Mouse (Mus musculus): ENCODE results near the gene Ube2e3. TPM values are rescaled to one million over a fixed set of nuclear protein-coding genes. Genes with fewer than 3 reads are reported as not detected.

Gene Ube2e3
- polyA plus RNA-seq, 1 experiment from 2014 or later, result 313 TPM

GRCm38 (mm10) chr2:78868511-78868854 lies 559 bp downstream of the Ube2e3 start:
- H3K27ac ChIP-seq, result peak overlapping the region; percentile 98
- H3K4me1 ChIP-seq (replicated peaks), result peaks cover 25% of the 10 kb centered on the region
- H3K36me3 ChIP-seq, result no peaks in the 10 kb centered on the region
- peak overlapping the region; percentile 75 for H3K4me3 ChIP-seq
- no peaks in the 10 kb centered on the region for H3K9me3 ChIP-seq
- H3K9ac ChIP-seq, result peak overlapping the region; percentile 96
- peak; percentile 68 for ATAC-seq (ENCODE audit: low FRiP score)
- H3K4me2 ChIP-seq, result peak overlapping the region; percentile 61
- no peaks in the 10 kb centered on the region for H3K27me3 ChIP-seq
- 0% methylated on average over 29 of the region's 44 CpGs for WGBS

GRCm38 (mm10) chr2:78868951-78869720 lies 1.2 kb downstream of the Ube2e3 start:
- H3K4me3 ChIP-seq, result peak overlapping the region; percentile 75
- under 1% methylated on average over 42 of the region's 114 CpGs for WGBS
- peak overlapping the region; percentile 98 for H3K27ac ChIP-seq
- H3K4me1 ChIP-seq (replicated peaks), result peaks cover 30% of the 10 kb centered on the region
- peak overlapping the region; percentile 87 for H3K4me2 ChIP-seq
- no peaks in the 10 kb centered on the region for H3K36me3 ChIP-seq
- peak overlapping the region; percentile 96 for H3K9ac ChIP-seq
- peak; percentile 97 for ATAC-seq (ENCODE audit: low FRiP score)
- no peaks in the 10 kb centered on the region for H3K27me3 ChIP-seq
- H3K9me3 ChIP-seq, result no peaks in the 10 kb centered on the region

GRCm38 (mm10) chr2:78869721-78870442 lies 2.0 kb downstream of the Ube2e3 start:
- no peaks in the 10 kb centered on the region for H3K27me3 ChIP-seq
- peak overlapping the region; percentile 98 for H3K27ac ChIP-seq
- H3K9me3 ChIP-seq, result no peaks in the 10 kb centered on the region
- 3% methylated on average over 35 of the region's 35 CpGs for whole genome bisulfite sequencing
- ATAC-seq (ENCODE audit: low FRiP score), result no peak
- H3K9ac ChIP-seq, result peak overlapping the region; percentile 96
- peaks cover 33% of the 10 kb centered on the region for H3K4me1 ChIP-seq (replicated peaks)
- peak overlapping the region; percentile 75 for H3K4me3 ChIP-seq
- H3K36me3 ChIP-seq, result no peaks in the 10 kb centered on the region
- H3K4me2 ChIP-seq, result peak overlapping the region; percentile 87

GRCm38 (mm10) chr2:78870443-78871025 lies 2.6 kb downstream of the Ube2e3 start:
- 7% methylated on average over 10 of the region's 10 CpGs for WGBS
- H3K36me3 ChIP-seq, result no peaks in the 10 kb centered on the region
- H3K4me2 ChIP-seq, result peak overlapping the region; percentile 87
- H3K4me3 ChIP-seq, result peak overlapping the region; percentile 75
- no peaks in the 10 kb centered on the region for H3K27me3 ChIP-seq
- peak overlapping the region; percentile 96 for H3K9ac ChIP-seq
- peaks cover 38% of the 10 kb centered on the region for H3K4me1 ChIP-seq (replicated peaks)
- H3K9me3 ChIP-seq, result no peaks in the 10 kb centered on the region
- ATAC-seq (ENCODE audit: low FRiP score), result no peak
- peak overlapping the region; percentile 98 for H3K27ac ChIP-seq

GRCm38 (mm10) chr2:78871971-78872860 lies 4.3 kb downstream of the Ube2e3 start:
- Histone ChIP-seq H3K4me2 (peak overlapping the region; percentile 87), H3K27ac (peak overlapping the region; percentile 87), H3K9ac (peak overlapping the region; percentile 96), H3K4me3 (peak overlapping the region; percentile 75), H3K4me1 (replicated peaks) (peaks cover 45% of the 10 kb centered on the region), H3K9me3 (no peaks in the 10 kb centered on the region), H3K27me3 (no peaks in the 10 kb centered on the region), H3K36me3 (no peaks in the 10 kb centered on the region)
- no peak for ATAC-seq (ENCODE audit: low FRiP score)
- 17% methylated on average over 8 of the region's 8 CpGs for WGBS

- no peaks in the 10 kb centered on the region for H3K36me3 ChIP-seq
- H3K9ac ChIP-seq, result 0 out of 2 replicates have a peak overlapping the region, but pooled peaks have one; percentile 53
- peak overlapping the region; percentile 36 for H3K4me3 ChIP-seq
- ATAC-seq (ENCODE audit: low FRiP score), result no peak
- H3K27ac ChIP-seq, result no peak overlapping the region
- H3K9me3 ChIP-seq, result no peaks in the 10 kb centered on the region
- peak overlapping the region; percentile 87 for H3K4me2 ChIP-seq
- peaks cover 53% of the 10 kb centered on the region for H3K4me1 ChIP-seq (replicated peaks)
- 45% methylated on average over 2 of the region's 2 CpGs for WGBS
- H3K27me3 ChIP-seq, result no peaks in the 10 kb centered on the region
Observed at GRCm38 (mm10) chr2:78873946-78874345, 6.0 kb downstream of the Ube2e3 start.

- H3K9me3 ChIP-seq, result no peaks in the 10 kb centered on the region
- no peaks in the 10 kb centered on the region for H3K36me3 ChIP-seq
- no peak overlapping the region for H3K27ac ChIP-seq
- H3K4me1 ChIP-seq (replicated peaks), result peaks cover 52% of the 10 kb centered on the region
- no peak overlapping the region for H3K4me2 ChIP-seq
- no peak overlapping the region for H3K9ac ChIP-seq
- H3K27me3 ChIP-seq, result no peaks in the 10 kb centered on the region
- ATAC-seq (ENCODE audit: low FRiP score), result no peak
- H3K4me3 ChIP-seq, result no peak overlapping the region
Observed at GRCm38 (mm10) chr2:78876002-78876401, 8.1 kb downstream of the Ube2e3 start.

- no peak overlapping the region for H3K4me3 ChIP-seq
- peaks cover 43% of the 10 kb centered on the region for H3K4me1 ChIP-seq (replicated peaks)
- no peaks in the 10 kb centered on the region for H3K36me3 ChIP-seq
- H3K9ac ChIP-seq, result no peak overlapping the region
- WGBS, result 79% methylated on average over 1 of the region's 1 CpGs
- no peak for ATAC-seq (ENCODE audit: low FRiP score)
- H3K27ac ChIP-seq, result no peak overlapping the region
- no peaks in the 10 kb centered on the region for H3K9me3 ChIP-seq
- H3K27me3 ChIP-seq, result no peaks in the 10 kb centered on the region
- H3K4me2 ChIP-seq, result no peak overlapping the region
Observed at GRCm38 (mm10) chr2:78882068-78882467, 14.1 kb downstream of the Ube2e3 start.

GRCm38 (mm10) chr2:78882743-78883433 lies 15.0 kb downstream of the Ube2e3 start:
- Histone ChIP-seq H3K4me1 (replicated peaks) (peaks cover 38% of the 10 kb centered on the region), H3K9ac (no peak overlapping the region), H3K27me3 (no peaks in the 10 kb centered on the region), H3K4me3 (no peak overlapping the region), H3K9me3 (no peaks in the 10 kb centered on the region), H3K36me3 (no peaks in the 10 kb centered on the region), H3K27ac (no peak overlapping the region), H3K4me2 (no peak overlapping the region)
- ATAC-seq (ENCODE audit: low FRiP score), result no peak
- 91% methylated on average over 3 of the region's 3 CpGs for WGBS

GRCm38 (mm10) chr2:78886446-78886845 lies 18.5 kb downstream of the Ube2e3 start:
- no peaks in the 10 kb centered on the region for H3K9me3 ChIP-seq
- H3K4me1 ChIP-seq (replicated peaks), result peaks cover 30% of the 10 kb centered on the region
- ATAC-seq (ENCODE audit: low FRiP score), result no peak
- no peak overlapping the region for H3K27ac ChIP-seq
- no peak overlapping the region for H3K9ac ChIP-seq
- H3K4me3 ChIP-seq, result no peak overlapping the region
- no peak overlapping the region for H3K4me2 ChIP-seq
- H3K27me3 ChIP-seq, result no peaks in the 10 kb centered on the region
- no peaks in the 10 kb centered on the region for H3K36me3 ChIP-seq
- 71% methylated on average over 2 of the region's 2 CpGs for WGBS

- no peak overlapping the region for H3K27ac ChIP-seq
- peaks cover 22% of the 10 kb centered on the region for H3K4me1 ChIP-seq (replicated peaks)
- H3K9ac ChIP-seq, result no peak overlapping the region
- no peaks in the 10 kb centered on the region for H3K27me3 ChIP-seq
- H3K4me2 ChIP-seq, result no peak overlapping the region
- no peaks in the 10 kb centered on the region for H3K9me3 ChIP-seq
- 41% methylated on average over 3 of the region's 3 CpGs for WGBS
- no peak for ATAC-seq (ENCODE audit: low FRiP score)
- H3K36me3 ChIP-seq, result no peaks in the 10 kb centered on the region
- no peak overlapping the region for H3K4me3 ChIP-seq
Observed at GRCm38 (mm10) chr2:78888190-78888589, 20.3 kb downstream of the Ube2e3 start.

All from hindbrain, embryonic 13.5 days (tissue).